Mouse (Mus musculus): ENCODE data around the gene Cpm. TPM values are rescaled to one million over a fixed set of nuclear protein-coding genes. Genes with fewer than 3 reads are reported as not detected.

The Cpm gene
- total RNA-seq, 2 experiments from 2014 or later = 20.3 to 33.2 TPM

GRCm38 (mm10) chr10:117617568-117618345 is 11.5 kb upstream of the Cpm start:
- DNase-seq (ENCODE audit: low spot score in 2 of 2) = no peak

- DNase-seq (ENCODE audit: low spot score in 2 of 2) = no peak
Measured at GRCm38 (mm10) chr10:117619041-117619861, 10.0 kb upstream of the Cpm start.

DNA sequence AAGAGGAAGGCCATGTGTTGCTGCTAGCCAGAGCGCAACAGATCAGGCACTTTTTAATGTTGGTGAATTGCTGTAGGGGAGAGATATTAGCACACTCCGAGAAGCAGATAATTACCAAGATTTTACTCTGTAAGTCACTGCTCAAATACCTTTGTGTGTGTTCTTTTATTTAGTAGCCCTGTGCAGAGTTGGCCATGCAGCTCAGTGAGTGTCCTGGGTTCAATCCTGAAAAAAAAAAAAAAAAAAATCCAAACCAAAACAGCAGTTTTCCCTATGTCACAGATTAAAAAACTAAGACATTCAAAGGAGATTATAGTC is 9.5 kb upstream of the Cpm start:
- DNase-seq (ENCODE audit: low spot score in 2 of 2) = no peak

- no peak for DNase-seq (ENCODE audit: low spot score in 2 of 2)
Measured at GRCm38 (mm10) chr10:117620530-117620929, 8.8 kb upstream of the Cpm start.

- no peak for DNase-seq (ENCODE audit: low spot score in 2 of 2)
Measured at GRCm38 (mm10) chr10:117620934-117621501, 8.3 kb upstream of the Cpm start.

- DNase-seq (ENCODE audit: low spot score in 2 of 2) = no peak
Measured at GRCm38 (mm10) chr10:117621616-117622533, 7.4 kb upstream of the Cpm start.

DNA sequence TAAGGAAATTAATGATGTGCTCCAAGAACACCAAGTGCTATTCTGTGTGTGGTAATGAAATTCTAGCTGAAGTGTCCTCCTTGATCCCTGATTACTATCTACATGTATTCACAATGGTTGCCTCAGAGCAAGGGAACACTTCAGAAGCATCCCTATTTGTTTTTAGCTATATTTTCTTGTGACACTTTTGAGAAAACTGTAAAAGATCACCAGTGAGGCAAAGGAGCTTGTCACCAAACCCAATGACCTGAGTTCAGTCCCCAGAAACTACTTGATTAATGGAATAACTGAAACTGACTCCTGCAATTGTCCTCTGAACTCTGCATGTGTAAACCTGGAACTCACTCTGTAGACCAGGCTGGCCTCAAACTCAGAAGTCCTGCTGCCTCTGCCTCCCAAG is 5.9 kb upstream of the Cpm start:
- no peak for DNase-seq (ENCODE audit: low spot score in 2 of 2)

DNA sequence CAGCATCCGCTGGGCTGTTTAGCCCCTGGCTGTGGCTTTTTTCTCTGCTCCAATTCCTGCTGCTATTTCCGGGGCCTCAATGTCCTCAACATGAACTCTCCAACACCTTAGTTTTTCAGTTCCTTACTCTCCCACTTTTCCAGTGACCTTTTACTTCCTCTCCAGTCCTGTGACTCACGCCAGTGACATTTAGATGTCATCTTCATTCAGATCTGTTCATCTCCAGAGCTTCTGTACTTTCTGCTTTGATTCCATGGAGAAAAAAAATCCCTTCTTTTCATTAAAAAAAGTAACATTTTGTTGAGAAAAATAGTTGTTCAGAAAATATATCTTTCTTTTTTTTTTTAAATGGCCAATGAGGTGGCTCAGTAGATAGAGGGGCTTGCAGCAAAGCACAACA is 5.1 kb upstream of the Cpm start:
- DNase-seq (ENCODE audit: low spot score in 2 of 2) = no peak

- DNase-seq (ENCODE audit: low spot score in 2 of 2) = no peak
Measured at GRCm38 (mm10) chr10:117624655-117625497, 4.4 kb upstream of the Cpm start.

DNA sequence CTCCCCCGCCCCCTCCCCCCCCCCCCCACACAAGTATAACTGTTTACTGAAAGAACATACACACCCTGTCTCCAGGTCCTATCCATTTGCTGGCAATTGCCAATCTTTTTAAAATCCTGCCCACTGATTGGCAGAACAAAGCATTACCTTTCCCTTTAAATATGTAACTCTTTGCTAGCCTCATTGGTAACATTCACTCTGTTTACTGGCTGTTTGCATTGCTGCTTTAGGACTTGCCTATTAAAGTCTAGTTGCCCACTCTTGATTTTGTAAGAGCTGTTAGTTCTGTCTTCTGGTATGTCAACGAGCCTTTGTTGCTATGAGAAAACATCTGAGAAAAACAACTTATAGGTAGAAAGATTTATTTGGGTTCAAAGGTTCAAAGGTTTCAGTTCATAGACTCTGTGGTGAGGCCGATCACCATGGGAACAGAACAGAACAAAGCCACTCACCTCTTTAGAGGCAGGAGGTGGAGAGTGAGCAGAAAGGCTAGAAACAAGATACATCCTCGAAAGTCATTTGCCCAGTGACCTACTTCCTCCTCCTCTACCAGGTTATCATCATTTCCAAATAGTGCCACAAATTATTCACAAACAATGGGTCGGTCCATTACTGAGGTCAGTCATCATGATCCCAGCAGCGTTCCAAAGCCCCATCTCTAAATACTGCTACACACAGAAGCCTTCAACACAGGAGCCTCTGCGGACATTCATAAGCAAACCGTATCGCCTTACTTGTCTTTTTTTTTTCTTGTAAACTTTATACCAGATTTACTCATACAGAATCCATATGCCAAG is 3.6 kb upstream of the Cpm start:
- no peak for DNase-seq (ENCODE audit: low spot score in 2 of 2)

DNA sequence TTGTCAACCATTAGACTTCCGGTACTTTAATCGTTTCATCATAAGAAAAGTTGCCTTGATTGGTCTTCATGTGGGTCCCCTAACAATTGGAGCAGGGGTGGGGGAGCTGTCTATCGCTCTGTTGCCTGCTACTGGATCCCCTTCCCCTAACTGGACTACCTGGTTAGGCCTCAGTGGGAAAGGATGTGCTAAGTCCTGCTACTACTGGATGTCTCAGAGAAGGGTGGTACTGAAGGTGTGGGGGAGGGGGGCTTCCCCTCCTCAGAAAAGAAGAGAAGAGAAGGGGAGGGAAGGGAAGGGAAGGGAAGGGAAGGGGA is 3.0 kb upstream of the Cpm start:
- DNase-seq (ENCODE audit: low spot score in 2 of 2) = no peak

GRCm38 (mm10) chr10:117626840-117627615 is 2.3 kb upstream of the Cpm start:
- no peak for DNase-seq (ENCODE audit: low spot score in 2 of 2)

GRCm38 (mm10) chr10:117627616-117627930 is 1.7 kb upstream of the Cpm start:
- DNase-seq (ENCODE audit: low spot score in 2 of 2) = no peak

DNA sequence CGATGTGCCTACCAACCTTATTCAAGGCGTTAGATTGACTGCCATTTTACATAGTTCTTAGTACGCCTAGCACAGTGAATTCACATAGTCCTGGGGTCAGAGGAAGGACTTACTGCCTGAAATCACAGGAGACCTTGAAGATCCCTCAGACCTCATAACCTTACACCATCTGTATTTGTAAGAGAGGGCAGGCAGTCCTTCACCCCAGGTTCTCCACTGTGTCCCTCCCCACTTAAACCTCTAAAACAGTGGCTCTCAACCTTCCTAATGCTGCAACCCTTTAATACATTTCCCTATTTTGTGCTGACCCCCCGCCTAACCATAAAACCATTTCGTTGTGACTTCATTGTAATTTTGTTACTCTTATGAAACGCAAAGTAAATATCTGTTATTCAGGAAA is 1.4 kb upstream of the Cpm start:
- no peak for DNase-seq (ENCODE audit: low spot score in 2 of 2)

DNA sequence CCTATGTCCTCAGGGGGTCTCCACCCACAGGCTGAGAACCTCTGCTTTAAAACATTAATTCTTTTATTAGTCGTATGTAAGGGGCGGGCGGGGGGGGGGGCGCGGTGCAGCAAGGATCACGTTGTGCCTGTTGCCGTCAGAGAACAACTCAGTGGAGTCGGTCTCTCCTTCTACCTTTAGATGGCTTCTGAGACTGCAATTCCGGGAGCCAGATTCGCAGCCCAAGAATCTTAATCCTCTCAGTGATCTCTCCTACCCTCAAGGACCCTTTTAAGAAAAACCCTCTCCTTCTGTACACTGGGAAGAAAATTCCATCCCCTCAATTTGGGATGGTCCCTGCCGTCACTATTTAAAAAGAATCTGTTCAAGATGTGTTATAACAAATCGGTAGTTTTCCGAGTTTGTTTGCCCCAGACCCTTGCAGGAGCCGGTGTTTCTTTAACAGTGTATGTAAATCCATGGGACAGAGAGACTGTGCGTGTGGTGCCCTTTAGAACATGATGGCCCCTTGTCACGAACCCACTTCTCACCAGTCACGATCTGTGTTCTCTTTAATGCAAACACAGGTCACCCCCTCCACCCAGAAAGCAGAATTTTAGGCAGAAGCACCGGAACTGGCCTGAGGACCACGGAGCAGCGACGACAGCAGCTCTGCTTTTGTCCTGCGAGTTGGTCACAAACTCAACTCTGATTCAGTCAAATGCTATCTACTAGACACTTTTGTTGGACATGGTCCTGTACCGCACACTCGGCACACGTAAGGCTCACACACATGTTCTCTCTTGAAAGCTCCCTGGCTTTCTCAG is 734 bp upstream of the Cpm start:
- DNase-seq (ENCODE audit: low spot score in 2 of 2) = peak in 1 of 2 experiments; percentile 28

- no peak for DNase-seq (ENCODE audit: low spot score in 2 of 2)
Measured at GRCm38 (mm10) chr10:117630176-117630575, 876 bp downstream of the Cpm start.

DNA sequence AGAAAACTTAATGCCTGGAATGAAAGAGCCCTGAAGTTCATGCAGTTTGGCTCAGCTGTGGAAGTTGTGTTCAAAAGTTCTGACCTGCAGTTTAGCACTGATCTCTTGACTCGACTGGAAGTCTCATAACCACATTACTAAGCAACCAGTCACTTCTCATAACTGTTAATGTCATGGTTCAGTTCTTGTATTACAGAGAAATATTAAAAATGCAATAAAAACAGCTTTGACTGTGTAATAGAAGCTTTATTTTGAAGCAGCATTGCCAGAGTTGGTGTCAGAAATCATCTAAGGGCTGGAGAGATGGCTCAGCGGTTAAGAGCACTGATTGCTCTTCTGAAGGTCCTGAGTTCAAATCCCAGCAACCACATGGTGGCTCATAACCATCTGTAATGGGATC is 1.5 kb downstream of the Cpm start:
- DNase-seq (ENCODE audit: low spot score in 2 of 2) = no peak
